Mouse (Mus musculus) embryo, embryonic 11 days (tissue): ENCODE data around the gene Dhcr7.
A peak's percentile ranks its signal among the peaks of the same experiment; 100 is the strongest.

Experiments used
- DNase-seq: peaks from one replicate; pipeline ENCODE4 v3.0.0-alpha.2; 2015

The Dhcr7 gene

DNA sequence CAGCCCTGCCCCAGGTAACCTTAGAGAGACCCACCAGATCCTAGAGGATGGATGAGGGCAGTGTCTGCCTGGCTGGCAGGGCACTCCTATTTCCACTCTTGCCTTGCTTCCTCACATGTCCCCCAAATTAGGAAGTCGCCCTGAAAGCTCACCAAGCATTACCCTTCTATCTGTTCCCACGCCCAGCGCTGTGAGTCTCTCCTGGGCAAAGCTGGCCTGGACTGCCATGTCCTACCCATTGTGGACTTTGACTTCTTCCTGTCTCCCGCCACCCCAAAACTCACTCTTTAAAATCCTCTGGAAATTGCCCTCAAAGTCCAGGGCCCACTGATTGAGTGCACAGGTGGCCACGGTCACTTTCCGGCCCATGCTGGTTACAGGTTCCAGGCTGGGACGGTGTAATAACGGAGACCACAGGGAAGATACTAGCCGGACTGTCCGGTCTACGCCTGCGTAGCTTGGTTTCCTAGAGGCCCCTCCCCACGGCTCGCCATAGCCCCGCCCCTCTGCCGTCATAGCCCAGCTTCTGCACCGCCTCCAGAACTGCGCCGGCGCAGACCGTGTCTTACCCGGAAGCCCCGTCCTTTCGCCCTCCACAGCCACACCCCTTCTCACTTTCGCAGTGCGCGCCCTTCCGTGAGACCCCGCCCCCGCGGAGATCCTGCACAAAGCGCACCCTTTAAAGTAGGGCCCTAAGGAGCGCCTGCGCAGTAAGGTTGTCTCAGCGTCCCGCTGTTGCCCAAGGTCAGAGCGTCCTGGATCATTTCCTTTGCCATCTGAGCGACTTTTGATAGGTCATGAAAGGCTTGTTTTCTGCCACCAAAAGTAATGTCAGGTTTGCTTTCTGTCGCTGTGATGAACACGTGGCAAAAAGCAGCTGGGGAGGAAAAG is at the start of gene Dhcr7, which contains the start of gene Nadsyn1:
Gene Dhcr7, plus strand, starts transcription at position 771 of the 891 bp plus-strand sequence.
Gene Nadsyn1, minus strand, starts transcription at position 475 of the 891 bp plus-strand sequence.
- DNase-seq: peak; percentile 99

DNA sequence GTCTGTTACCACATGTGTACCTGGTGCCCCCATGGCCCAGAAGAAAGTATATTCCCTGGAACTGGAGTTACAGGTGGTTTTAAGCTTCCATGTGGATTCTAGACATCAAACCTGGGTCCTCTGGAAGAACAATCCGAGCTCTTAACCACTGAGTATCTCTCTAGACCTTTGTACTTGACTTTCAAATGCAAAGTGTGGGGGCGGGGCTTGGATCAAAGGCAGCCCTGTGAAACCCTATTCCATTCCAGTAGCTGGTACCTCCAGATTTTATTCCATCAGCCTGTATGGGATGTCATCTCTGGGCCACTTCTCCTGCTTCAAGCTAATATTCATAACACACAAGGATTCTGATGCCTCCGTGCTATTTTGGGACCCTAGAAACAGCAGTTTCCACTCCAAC is 46.8 kb upstream of the Dhcr7 start:
- no peak for DNase-seq

DNA sequence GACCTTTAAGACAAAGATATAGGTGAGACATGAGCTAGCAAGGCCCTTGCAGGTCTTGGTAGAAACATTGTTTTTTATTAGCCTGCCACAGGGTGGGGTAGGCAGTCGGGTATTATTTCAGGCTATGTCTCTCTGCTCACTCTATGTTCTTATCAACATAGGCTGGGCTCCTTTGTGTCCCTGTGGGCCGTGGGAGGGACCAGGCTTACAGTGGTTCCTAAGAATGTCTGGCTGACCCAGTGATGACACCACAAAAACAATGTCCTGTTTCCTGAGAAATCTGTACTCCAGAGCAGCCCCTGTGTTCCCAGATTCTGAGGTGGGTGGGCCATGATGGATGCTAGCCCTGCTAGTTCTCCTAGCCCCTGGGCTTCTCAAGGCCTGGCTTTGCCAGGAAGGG is 45.6 kb upstream of the Dhcr7 start:
- no peak for DNase-seq

DNA sequence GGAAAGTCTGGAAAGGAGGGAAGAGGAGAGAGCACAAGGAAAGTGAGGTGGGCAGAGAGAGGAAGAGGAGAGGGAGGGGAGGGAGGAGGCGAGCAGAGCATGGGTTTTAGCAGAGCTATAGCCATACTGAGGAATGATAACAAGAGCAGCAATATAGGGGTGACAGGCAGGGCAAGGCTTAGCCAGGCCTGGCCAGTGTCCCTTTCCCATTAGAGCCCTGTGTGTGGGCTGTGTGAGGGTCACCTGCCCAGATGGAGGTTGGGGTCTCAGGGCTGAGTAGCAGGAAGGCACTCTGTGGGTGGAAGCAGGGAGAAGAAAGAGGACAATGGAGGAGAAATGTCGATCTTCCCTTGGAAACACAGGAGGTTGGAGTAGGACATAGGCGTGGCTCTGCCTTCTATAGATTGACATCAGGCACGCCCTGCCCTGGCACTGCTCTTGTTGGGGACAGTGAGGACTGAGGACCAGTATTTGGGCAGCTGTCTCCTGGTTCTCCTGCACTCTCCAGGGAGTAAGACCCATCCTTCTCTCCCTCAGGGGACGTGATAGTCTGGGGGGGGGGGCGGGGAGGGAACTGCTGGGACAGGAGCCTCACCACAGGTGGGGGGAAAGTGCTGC is 39.5 kb upstream of the Dhcr7 start:
- DNase-seq: peak; percentile 42

DNA sequence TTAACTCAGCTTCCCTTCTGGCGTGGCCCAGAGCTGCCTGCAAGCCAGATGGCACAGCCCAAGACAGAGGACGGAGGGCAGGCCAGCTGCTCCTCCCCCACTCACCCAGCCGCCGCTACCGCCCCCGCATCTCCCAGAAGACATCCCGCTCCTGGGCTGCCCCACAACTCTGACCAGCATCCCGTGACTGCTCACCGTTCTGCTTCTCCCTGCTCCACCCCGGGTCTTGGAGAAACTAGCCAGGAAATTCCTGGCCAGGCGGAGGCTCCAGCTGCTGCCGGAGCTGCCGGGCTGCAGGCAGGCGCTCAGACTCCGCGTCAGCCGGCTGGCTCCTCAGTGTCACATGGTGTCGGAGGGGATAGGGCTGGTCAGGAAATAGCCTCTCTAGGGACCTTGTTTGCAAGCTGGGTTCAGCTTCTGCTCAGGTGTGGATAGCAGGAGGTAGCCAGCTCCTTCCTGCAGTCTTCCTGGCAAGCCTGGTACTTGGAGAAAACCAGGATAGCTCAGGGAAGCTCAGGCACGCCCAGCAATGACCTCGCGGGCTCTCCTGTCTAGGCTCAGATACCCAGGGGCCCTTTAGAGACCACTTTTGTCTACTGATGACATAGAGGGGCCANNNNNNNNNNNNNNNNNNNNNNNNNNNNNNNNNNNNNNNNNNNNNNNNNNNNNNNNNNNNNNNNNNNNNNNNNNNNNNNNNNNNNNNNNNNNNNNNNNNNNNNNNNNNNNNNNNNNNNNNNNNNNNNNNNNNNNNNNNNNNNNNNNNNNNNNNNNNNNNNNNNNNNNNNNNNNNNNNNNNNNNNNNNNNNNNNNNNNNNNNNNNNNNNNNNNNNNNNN is 38.7 kb upstream of the Dhcr7 start, which contains the start of gene Mrgpre:
Gene Mrgpre, minus strand, starts transcription at position 505 of the 834 bp plus-strand sequence.
- DNase-seq: peak; percentile 87

DNA sequence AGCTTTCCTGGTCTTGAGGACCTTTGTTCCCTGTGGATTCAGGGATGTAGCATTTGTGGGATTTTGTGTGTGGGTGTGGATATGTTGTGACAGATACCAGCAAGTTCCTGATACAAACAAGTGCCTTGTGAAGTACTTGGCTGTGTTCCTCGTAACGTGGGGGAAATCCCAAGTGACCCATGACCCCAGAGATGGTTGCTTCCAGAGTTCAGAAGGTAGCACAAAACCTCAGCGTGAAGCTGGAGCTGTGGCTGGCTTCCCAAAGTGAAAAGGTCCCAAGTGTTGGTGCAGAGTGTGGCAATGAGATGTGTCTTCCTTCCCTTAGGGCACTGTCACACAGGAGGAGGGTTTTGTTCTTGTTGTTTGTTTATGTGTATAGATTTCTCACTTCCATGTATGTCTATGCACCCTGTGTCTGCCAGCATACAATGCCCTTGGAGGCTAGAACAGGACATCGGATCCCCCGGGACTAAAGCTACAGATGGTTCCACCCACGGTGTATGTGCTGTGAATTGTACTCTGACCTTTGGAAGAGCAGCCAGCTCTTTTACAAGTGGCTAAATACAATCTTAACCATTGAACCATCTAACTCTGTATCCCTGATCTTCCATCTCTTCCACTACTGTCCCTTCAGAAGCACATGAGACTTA is 30.5 kb upstream of the Dhcr7 start:
- DNase-seq: no peak

DNA sequence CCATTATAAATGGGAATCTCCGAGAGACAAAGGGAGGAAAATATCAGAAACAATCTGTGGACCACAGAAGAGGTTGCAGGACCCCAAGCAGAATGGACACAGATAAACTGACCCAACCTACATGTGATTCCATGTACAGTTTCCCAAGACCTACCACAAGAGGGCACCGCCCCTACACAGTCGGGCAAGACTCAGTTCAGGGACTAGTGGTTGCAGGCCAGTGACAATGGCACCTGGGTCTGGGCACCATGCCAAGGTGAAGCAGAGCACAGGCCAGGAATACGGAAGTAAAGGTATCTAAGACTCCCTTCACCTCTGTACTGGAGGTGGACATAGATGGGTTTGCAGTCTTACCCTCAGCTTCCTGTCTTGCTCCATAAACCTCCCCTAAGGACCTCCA is 29.8 kb upstream of the Dhcr7 start:
- DNase-seq: peak; percentile 29

DNA sequence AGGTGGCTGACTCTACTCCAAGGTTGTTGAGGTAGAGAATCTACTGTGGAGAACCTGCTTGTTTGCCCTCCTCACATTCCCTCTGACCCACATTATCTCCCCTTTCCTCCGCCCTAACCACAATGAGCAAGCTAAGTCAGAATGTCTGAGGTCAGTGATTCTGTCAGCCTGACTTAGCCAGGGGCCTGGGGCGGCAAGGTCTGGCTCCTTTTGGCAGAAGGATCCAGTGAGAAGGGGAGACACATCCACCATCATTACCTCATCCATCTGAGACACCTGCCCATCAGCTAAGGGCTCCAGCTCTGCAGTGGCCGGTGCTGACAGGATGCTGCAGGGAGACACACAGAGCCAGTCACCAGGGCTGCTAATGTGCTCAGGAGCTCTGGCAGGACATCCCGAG is 24.2 kb upstream of the Dhcr7 start:
- DNase-seq: no peak

DNA sequence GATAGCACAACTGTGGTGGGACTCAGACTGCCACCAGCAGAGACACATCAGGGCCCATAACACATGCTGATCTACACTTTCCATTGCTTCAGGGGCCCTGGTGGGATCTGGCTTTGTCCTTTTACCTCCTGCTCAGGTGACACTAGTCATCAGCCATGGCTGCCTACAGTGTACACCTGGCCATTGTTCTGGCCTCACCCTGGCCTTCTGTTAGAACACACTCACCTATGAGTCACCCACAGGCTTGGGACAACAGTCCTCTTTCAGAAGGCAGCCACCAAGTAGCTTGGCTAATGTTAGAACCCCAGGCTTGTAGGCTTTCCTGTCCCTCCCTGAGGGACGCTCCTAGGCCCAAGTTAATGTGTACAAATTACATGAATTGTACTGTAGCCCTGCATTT is 22.2 kb upstream of the Dhcr7 start:
- no peak for DNase-seq

DNA sequence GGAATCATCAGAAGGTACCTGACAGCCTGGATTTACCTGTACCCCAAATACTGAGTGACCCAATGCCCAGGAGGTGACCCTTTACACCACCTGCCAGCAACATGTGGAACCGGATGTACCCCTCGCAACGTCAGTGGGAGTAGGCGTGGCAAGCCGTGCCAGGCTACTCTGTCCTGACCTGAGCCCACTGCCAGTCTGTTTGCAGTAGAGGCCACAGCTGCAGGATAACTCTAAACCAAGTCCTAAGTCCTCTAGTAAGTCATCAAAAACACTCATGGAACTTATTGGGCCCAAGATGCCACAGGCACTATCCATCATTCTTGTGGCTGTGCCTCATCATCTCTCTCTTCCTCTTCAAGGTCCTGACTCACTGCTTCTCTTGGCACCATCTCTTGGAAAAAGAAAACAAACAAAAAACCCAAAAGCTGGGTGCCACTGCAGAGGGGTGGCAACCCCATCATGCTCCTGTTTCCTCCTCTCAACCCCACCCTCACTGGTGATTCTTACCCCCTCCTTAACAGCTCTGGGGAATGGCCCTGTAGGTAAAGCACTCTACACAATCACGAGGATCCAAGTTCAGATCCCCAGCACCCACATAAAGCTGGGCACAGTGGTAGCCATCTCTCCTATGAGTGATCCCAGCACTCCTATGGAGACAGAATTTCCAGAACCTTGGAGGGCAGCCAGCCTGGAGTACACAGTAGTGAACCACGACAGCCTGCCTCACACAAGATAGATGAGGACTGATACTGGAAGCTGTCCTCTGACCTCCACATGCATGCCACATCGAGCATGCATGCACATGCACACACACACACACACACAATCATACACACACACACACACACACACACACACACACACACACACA is 21.5 kb upstream of the Dhcr7 start:
- DNase-seq: no peak

DNA sequence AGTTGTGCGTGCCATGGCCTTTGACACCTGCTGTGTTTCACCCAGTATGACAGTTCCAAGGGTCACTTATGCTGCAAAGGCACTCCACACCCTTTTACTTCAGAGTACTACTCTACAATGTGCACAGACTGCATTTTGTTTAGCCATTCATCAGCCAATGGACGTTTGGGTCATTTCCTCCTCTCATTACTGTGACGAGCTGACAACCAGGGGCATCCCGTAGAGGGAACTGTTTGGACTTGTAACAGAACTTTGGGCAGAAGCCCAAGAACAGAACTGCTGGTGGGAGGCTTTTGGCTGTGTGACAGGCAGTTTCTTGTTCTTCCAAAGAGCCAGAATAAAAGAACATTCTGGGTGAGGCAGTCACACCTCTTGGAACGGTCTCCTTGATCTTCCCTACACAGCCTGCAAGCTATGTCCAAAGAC is 17.7 kb upstream of the Dhcr7 start:
- no peak for DNase-seq

DNA sequence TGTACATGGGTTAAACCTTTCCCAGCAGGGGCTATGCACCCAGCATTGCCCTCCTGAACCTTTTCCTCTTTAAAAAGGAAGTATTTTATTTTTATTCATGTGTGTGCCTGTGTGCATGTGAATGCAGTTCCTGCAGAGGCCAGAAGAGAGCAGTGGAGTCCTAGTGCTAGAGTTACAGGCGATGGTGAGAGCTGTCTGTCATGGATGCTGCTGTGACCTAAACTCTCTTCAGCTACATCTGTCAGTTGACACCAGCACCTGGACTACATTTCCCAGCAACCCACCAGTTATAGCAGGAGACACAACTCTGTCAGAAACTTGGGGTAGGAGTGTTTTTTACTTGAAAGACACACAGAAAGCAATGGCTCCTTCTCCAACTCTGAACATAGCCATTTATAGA is 14.0 kb upstream of the Dhcr7 start:
- peak; percentile 16 for DNase-seq

DNA sequence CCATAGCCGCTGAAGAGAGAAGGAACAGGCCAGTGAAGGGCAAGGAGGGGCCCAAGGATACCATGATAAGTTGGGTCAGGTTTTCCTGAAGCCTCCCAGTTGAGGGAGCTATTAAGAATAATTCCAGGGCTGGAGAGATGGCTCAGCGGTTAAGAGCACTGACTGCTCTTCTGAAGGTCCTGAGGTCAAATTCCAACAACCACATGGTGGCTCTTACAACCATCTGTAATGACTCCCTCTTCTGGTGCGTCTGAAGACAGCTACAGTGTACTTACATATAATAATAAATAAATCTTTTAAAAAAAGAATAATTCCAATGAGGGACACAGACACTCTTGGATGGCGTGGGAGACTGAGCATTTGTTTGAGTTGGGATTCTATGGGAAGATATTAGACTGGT is 3.7 kb upstream of the Dhcr7 start:
- no peak for DNase-seq

DNA sequence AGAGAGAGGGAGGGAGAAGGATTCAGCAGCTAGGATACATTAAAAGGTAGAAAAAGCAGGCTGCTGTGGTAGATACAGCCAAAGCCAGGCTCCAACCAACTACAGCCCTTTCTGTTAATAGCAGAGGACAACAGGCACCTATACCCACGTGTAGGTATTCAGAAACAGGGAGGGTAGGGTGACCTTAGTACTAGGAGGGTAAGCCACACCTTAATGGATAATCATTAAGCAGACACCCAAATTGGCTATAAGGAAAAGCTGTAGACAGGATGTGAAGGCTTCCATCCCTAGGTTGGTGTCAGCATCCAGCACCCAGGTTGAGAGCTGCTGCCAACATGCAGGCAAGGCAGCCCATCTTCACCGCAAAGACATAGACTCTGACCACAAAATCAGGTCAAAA is 1.7 kb upstream of the Dhcr7 start:
- DNase-seq: no peak

DNA sequence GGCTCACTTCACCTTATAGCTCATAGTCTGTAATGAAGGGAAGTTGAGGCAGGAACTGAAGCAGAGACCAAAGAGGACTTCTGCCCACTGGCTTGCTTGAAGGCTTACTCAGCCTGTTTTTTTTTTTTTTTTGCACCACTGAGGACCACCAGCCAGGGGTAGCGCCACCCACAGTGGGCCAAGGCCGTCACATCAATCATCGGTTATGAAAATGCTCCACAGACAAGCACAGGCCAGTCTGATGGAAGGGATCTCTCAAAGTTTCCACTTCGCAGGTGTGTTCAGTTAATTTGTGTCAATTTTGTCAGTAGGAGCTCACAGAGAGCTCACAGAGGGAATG is 291 bp downstream of the Dhcr7 start:
- DNase-seq: no peak

DNA sequence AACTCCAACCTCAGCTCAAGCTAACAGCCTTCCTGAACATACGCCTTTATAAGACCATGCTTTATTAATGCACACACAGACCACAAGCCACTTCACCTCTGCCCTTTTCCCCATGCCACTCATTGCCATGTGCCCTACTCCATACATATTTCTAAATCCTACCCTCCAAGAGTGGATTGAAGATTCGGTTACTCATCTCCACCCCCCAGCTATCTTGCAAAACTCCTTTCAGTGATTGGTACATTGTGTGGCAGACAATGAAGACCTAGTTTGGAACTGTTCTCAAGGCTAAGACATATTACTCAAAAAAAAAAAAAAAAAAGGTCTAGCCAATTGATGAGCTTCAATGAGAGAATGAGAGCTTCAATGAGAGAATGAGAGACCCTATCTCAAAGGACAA is 4.0 kb downstream of the Dhcr7 start:
- no peak for DNase-seq

DNA sequence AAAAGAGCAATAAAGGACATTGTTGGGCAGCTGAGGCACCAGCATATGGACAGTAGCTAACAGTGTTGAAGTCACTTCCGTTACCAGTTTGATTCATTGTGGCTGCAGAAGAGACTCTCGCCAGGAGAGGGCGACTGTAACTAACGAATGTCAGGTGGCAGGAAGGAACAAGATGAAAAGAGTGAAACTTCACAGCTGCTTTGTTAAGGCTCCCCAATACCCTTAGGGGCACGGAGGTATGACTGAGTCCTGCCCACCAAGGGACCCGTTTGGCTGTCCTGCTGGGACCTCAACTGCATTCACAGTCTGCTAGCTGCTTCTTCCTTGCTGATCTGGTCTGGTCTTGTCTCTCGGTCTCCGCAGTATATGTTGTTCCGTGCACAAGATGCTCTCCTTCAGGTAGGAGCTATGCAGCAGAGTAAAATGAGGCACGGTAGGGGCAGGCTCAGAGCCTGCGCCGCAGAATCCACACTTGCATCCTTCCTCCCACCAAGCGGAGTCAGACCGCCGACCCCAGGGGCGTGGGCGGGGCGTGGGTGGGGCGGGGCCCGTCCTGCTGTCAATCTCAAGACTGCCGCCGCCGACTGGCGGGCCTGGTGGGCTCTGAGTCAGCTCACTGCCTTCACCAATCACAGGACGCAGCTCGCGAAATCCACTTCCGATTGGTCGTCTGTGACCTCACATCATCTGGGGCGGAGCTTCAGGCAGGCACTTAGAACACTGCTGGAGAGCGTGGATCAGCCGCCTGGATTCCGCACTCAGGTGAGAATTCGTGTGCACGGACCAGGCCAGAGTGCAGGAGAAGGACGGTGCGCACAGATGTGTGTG is 6.8 kb downstream of the Dhcr7 start:
- peak; percentile 98 for DNase-seq

DNA sequence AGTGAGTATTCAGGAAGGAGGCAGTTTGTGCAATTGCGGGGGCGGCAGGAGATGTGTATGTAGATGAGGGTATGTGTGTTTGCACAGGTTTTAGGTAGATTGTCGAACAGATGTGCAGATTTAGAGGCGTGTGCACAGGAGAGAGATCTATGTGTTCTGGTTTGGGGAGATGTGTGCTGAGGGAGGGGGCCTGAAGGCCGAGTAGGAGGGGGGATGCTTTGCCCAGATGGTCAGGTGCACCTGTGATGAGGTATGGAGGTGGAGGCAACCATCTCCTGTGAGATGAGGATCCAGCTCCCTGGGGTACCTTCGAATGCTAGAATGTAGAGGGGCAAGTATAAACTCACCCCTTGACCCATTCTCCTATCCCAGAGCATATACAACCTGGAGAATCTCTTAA is 7.5 kb downstream of the Dhcr7 start:
- no peak for DNase-seq

DNA sequence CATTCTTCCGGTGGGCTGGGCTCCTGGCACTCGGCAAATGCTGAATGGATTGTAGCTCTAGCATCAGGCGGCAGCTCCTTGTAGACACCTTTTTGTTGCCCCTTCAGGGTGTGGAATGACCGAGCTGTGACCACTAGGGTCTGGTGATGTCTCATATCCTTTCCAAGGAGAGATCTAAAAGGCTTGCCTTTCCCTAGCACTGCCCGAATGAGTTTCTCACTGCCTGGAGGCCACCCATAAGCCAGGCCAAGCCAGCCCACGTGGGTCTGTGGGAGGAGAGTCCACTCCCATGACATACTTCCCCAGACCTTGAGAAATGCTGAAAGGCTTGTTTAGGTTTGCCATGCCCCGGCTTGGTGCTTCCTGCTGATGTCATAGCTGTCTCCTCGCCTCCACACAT is 9.3 kb downstream of the Dhcr7 start:
- DNase-seq: no peak

DNA sequence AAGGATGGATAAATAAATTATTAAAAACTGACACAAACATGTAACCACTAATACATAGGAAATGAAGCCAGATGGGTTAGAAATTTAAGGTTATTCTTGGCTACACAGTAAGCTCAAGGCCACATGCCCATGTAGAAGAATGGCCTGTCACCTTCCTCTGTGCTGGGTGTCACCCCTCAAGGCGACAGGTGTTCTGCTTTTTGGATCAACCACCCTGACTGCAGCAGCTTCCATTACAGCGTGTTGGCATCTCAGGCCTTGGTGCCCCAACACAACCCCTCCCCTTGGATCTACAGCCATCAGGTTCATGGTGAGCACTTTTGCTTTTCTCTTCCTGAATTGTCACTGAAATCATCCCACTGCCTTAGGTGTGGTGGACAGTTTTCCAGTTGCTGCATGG is 9.7 kb downstream of the Dhcr7 start:
- DNase-seq: no peak

DNA sequence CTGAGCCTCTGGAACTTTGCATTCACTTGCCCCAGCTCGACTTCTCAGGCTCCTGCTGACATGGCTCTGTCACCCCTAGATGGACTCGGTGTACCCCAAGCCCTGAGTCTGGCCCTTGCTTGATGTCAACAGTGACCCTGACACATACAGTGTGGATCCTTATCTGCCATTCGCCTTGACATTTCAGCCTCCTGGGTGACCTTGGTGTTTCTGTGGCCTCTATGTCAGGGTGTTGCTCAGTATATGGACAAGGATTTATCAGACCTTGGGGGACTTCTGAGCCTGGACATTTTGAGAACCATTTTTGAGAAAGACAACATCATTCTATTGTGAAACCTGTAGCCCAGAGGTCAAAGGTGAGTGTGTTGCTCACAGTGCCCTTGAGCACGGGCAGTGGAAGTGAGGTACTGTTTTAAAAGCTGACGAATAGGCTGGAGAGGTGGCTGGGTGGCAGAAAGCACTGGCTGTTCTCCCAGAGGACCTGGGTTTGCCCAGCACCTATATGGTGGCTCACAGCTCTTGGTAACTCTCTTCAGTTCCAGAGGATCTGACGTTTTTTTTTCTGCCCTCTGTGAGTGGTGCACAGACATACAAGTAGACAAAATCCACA is 10.7 kb downstream of the Dhcr7 start:
- no peak for DNase-seq
